Mouse (Mus musculus) mature B cell (primary cell): ENCODE measurements around the gene Ubac1.

Source experiments
- in situ Hi-C: fragments of 300-500 bp; cut with MboI; formaldehyde crosslinking; loops from 2 replicates; pipeline ENCODE4 v1.14.3; 2019

Ubac1 gene

DNA sequence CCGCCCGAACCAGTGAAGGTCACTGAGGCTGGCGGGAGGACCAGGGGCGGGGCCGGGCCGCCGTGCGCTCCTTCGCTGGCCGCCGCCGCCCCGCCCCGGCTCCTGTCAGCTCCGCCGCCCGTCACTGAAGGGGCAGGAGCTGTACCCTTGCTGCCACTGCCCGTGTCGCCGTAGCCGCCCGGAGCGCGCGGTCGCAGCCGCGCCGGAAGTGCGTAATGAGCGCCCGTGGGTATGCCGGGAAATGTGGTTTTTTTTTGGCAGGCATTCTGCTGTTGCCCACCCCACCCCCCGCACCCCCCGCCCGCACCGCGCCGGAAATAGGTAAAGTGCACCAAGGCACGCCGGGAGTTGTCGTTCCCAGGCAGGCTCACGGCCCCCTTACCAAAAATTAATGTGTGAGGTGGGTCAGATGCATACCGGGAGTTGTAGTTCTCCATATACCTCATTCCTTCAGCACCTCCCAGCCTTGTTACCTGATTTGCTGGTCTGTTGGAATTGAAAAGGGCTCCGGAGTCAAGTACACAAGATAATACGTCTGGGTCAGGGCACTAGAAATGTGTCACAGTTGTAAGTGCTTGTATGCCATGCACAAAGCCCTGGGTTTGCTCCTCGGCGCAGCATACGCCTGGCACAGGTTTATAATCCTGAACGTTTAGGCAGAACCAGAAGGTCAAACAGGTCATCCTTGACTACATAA is at the start of gene Ubac1:
TSS of gene Ubac1 (minus strand) at position 187 of the 697 bp plus-strand sequence.
- in situ Hi-C loops = no loop called here

DNA sequence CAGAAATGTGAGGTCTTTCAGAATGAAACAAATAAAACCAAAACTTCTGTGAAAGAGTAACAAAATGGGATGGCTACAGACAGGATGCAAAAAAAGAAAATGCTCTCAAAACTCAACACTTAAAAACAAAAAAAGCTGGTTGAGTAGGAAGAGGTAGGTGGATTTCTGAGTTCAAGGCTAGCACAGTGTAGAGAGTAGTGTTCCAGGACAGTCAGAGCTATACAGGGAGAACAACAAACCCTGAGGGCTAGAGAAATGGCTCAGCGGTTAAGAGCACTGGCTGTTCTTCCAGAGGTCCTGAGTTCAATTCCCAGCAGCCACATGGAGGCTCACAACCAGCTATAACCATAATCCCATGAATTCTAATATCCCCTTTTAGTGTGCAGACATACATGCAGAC is 47.0 kb upstream of the Ubac1 start:
- in situ Hi-C loops = no loop called here

DNA sequence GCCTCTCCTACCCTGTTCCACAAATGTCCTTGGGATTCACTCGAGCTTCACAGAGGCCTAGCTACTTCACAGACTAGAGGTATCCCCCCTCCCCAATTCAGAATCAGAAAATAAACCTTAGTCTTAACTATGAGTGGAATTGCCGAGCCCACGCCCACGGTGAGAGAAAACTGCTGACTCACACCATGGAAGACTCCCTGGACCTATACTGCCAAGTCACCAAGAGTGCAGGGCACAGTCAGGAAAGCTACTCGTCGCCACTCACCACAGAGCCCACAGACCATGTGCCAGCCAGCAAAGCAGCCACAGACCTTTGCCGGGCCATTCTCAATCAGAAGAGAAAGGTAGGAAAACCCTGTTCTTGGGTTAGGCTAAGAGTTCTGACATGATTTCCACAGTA is 46.6 kb upstream of the Ubac1 start:
- in situ Hi-C loops = no loop called here

DNA sequence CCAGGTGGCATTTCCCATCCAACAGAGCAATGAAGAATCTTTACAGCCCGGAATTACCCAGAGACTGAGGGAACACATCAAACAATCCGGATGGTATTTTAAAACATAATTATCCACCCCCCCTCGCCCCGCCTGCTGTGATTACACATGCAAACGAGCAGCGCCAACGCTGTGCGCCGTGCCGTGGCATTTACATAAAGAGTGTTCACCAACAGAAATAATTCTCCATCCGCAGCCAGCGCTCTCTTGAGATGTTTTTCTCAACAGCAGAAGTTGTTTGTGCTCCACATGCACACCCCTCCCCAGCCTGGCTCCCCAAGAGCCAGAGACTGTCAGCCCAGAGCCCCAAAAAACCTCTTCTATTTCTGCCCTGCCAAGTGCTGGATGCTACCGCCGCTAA is 45.0 kb upstream of the Ubac1 start:
- in situ Hi-C loops = no loop called here

DNA sequence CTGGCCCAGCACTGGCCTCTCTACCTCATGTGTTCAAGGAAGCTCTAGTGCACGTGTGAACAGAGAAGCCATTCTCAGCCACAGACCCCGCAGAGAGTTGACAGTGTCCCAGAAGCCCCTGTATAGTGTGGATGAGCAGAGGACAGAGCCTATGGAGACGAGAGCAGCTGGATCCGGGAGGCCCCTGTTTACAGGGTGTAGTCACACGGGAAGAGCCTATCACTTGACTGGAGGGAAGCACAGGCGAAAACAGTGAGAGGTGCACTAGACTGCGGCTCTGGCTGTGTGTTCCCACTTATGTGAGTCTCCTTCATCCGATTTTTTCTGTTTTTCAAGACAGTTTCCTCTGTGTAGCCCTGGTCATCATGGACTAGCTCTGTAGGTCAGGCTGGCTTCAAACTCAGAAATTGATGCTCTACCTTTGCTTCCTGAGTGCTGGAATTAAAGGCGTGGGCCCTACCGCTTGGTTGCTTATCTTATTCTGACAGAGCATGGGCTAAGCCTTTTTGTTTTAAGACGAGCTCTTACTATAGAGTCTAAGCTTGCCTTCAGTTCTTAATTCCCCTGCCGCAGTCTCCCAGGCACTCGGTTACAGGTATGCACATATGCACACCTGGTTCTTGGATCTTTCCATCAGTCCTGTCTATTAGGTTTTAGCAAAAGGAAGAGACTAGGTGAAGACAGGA is 41.3 kb upstream of the Ubac1 start:
- in situ Hi-C loops = no loop called here

DNA sequence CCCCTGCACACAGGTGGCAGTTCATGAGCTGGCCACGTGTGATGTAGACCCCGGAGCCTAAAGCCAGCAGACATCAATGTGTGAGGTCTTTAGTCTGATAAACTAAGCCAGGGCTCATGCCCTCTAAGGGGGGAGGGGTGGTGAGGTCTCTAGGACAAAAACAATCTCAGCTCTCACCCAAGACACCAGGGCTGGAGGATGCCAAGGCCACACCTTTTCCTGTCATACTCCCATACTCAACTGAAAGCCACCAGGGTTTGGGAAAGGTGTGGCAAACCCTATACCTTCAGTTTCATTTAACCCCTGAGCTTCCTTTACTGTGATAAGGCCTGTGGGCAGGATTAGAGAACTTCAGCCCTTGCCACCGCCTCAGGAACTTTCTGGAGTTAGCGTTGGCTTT is 40.7 kb upstream of the Ubac1 start:
- in situ Hi-C loops = no loop called here

DNA sequence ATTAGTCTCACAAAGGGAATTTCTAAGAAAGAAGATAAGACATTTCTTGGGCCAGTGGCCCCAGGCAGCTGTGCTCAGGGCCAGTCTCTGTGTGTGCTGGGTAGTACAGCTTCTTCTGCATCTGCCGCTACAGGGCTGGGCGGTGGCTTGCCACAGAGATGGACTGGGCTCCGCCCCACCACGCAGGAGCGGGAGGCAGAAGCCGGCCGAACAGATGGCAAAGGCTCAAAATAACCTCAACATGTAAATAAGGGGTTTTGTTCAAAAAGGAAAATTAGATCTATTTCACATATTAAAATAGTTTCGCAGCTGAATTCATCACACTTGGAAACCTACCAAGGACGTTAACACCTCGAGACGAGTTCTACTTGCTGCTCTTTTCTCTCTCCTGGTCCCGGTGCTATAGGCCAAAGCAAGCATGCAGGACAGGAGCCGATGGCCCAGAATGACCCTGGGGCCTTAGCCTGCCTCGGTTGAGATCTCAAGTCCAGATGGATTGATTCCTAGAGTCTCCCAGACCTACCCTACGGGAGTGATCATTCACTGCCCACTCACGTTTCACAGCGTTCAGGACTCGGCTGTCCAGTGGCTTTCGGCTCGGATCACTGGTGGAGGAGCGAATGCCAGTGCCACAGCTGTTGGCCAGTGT is 39.6 kb upstream of the Ubac1 start:
- in situ Hi-C loops = no loop called here

DNA sequence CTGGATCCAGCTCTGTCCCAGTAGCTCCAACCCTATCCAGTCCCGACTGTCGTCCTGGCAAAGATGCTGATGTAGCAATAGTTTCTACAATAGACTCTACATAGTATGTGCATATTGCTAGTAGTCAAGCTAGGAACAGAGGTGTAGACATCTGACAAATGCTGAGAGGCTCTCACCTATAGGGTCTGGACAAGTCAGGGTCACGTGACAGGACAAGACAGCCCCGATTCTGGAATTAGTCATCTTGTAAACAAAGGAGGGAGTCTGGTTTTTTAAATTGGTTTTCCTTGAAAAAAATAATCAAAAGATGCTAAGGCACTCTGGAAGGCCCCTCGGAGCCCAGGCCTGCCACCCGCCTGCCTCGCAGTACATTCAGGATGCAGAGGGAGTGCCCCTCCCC is 35.5 kb upstream of the Ubac1 start:
- in situ Hi-C loops = no loop called here

DNA sequence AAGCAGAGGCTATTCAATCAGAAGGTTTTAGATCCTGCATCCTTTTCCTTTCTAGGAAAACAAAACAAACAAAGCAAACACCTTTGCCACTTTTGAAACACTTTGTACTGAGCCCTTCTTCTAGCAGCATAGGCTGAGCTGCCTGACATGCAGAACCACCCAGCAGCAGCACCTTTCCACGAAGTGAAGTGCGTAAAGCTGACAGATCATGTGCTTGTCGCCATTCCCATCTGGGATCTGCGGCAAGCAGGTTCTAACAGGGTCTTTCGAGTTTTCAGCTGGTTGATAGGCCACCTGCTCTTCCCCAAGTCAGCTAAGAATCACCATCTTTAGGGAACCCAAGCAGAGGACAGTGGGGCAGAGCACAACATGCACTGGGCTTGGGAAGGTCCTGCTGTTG is 34.7 kb upstream of the Ubac1 start:
- in situ Hi-C loops = no loop called here

DNA sequence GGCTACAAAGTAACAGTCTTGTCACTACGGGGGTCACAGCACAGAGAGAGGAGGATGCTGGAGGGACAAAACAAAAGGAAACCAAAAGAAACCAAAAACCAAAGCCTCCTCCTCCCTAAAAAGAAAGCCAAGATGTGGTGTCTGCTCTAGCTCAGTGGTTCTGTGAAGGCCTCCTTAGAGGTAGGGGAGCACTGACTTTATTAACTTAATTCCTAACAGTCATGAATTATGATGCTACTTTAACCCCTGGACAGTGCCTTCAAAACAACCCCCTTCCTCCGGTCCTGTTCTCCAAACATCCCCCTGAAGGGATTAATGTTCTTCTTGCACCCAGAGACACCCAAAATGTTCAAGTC is 34.2 kb upstream of the Ubac1 start:
- in situ Hi-C loops = no loop called here

DNA sequence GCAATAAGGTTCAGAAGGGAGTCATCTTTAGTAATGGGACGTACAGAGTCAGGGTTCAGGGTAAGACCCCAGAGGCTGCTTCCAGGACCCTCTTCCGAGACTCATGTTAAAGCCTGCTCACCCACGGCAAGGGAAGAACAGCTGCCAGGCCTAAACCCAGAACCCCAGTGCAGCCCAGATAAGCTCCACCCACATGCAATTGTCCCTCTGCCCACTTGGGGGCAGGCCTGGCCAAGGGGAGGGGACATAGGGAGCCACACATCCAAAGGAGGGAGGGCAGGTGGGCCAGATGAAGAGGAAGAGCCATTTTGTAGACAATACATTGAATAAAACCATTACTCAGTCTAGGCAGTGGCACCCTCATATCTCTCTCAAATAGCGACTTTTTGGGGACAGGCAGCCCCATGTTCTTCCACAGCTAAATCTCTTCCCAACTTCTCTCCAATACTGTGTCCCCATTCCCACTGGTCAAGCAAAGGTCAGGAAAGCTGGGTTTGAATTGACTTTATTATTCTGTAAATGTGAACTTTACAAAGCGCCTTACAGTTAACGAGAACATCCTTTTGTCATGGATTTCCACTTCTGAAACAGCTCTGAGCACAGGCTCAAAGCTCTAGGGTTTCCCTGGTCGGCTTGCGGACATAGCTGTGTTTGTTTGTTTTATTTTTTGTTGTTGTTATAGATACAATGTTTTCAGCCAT is 33.6 kb upstream of the Ubac1 start:
- in situ Hi-C loops = no loop called here

DNA sequence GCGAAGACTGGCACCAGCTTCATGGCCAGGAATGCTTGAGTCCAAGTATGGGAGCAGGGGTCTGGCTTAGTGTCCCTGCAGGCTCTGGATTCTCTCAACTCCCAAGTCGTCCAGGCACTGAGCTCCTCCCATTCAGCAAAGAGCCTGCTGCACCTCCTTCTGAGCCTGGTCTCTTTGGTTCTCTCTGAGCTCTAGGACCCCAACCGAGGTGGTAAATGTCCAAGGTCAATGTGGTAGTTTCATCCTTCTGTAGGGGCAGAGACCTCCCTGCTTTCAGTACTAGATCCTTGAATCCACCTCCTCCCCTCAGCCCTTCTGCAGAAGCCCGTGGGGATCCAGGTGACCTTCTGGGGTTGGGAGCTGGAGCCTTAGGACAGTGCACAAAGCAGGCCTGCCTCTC is 31.3 kb upstream of the Ubac1 start:
- in situ Hi-C loops = no loop called here

DNA sequence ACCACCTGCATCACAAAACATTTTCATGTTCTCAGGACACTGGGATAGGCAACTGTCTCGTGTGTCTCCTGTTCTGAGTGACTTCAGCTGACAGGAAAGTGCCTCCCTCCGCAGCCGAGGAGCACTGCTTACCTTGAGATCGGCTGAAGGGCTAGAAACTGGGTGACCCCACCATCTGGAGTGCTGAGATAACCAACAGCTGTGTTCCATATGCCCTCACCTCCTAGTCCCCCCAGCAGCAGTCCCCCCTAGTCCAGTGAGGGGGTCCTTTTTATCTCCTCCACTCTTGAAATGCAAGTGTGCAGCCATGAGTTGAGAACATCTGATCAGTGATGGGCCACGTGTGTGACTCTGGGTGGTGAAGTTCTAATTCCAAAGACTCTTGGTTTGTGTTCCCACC is 27.3 kb upstream of the Ubac1 start:
- in situ Hi-C loops = no loop called here

DNA sequence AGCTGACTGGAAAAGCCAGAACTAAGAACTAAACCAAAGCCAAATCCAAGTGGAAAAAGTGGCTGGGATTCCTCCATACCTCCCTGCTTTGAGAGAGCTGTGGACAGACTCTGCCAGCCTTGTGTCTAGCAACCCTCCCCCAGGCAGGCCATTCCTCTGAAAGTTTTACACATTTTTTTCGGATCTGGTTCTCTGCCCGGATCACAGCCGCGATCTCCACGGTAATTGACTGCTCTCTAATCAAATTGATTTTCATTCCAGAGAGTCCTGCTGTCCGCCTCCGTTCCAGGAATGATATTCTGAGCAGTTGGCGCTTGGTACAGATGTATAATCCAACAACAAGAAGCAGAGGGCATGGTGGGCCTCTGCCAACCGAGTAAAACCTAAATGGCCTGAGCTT is 22.7 kb upstream of the Ubac1 start:
- in situ Hi-C loops = no loop called here

DNA sequence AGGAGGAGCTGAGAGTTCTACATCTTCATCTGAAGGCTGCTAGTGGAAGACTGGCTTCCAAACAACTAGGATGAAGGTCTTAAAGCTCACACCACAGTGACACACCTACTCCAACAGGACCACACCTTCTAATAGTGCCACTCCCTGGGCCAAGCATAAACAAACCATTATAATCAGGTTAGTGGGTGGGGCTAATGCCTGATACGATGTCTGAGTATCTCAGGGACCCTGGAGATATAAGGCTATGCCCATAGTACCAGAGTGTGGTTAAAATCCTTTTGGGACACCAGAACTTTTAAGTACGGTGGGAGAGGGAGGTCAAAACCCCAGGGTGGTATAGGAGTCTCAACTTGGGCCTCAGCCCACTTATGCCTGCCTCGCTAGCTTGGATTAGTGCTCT is 21.1 kb upstream of the Ubac1 start:
- in situ Hi-C loops = no loop called here

DNA sequence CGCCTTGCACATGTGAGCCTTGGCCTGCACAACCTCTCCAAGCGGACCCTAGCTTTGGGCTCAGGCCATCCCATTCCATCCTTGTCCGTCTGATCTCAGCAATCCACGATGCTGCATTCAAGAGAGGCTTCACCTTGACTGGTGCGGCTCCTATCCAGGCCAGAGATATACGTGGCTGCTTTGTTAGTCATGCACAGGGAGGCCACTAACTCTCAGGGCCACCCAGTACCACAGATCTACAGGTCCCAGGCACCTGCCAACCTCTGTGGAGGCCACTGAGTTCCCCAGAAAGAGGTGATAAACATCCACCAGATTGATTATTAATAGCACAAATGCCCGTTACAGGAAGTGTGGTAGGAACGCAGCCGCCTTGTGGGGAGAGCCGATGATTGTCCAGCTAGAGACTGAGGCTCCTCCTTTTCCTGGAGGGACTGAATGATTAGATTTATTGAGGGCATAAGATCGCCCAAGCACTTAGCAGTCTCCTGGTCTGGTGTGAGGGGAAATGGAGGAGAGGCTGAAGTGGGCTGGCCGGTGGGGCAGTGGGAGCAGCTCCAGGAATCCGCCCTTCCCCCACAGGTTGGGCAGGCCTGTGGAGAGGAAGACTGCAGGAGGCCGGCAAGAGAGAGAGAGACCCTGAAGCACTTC is 19.7 kb upstream of the Ubac1 start:
- in situ Hi-C loops = no loop called here

DNA sequence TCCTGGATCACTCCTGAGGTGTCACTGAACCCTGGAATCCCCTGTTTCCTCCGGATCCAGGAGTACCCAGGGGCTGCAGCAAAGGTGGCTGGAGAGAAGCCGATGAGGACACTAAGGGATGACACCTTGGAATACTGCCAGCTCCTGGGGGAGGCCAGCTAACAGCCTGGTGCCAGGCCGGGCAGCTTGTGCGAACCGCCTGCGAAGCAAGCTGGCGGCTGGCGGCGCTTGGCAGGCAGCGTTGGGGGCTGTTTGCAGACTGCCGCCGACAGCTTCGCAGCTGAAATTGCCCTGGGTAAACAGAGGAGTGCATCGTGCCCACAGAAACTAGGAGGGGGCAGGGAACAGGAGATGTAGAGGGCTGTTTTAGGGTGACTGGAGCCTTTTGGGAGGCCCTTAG is 18.4 kb upstream of the Ubac1 start:
- in situ Hi-C loops = no loop called here

DNA sequence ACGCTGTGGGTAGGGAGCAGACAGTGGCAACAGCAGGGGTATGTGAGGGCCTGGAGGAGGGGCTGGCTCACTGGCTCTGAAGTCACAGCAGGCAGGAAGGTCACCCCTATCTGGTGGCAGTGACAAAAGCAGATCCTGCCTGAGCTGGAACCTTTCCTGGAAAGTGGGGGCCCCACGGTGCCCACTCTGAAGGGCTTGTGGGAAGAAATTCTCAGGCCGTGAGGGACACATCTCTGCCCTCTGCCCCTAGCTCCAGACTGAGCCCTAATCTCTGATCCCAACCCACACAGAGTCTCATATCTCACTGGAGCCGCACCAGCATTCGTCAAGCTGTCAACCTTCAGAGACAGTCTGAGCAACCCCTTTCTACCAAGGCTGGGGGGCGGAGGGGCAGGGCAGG is 15.8 kb upstream of the Ubac1 start:
- in situ Hi-C loops = no loop called here

DNA sequence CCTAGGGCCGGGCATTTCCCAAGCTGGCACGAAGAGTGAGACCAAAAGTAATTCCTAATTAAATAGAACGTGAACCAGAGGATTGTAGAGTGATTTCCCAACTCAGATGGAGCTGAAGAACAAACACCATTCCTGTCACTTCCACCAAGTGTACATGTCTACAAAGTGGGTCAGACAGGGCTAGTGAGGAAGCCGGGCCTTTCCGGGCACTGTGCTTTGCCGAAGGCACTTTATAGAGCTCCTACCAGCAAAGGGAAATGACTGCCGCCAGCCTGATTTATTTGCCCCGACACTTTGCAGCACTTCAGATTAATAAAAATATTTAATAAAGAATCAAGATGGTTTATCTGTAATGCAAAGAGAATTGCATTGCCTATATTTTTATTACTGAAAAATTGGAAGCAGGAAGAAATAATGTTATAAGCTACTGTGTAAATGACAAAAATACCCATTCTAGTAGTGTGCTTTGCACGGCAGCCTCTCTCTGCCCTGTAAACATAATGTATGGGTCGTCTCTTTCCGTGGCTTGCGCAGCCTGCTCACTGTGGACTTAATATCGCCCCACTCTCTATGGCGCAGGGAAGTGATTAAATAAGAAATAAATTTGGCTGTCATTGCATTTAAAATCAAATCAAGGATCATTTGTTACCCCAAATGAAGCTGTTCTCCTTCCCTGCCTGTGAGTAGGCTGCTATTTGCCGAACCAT is 12.9 kb upstream of the Ubac1 start:
- in situ Hi-C loops = no loop called here

DNA sequence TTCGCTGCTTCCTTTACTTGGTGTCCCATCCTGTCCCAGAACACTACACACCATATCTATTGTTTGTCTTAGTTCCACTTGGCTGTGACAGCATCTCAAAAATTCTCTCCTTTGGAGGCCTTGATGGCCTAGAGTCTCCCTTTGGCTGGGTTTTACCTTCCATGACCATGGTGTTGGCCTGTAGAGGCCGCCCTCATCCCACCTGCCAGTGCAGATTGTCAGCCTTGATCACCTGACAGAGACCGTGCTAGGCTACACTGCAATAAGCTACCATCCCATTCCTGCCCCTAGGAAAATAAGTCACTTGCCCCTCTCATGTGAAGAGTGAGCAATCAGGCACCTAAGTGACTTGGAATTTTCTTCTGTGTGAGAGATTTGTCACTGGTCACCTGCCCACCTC is 8.7 kb upstream of the Ubac1 start:
- in situ Hi-C loops = no loop called here

DNA sequence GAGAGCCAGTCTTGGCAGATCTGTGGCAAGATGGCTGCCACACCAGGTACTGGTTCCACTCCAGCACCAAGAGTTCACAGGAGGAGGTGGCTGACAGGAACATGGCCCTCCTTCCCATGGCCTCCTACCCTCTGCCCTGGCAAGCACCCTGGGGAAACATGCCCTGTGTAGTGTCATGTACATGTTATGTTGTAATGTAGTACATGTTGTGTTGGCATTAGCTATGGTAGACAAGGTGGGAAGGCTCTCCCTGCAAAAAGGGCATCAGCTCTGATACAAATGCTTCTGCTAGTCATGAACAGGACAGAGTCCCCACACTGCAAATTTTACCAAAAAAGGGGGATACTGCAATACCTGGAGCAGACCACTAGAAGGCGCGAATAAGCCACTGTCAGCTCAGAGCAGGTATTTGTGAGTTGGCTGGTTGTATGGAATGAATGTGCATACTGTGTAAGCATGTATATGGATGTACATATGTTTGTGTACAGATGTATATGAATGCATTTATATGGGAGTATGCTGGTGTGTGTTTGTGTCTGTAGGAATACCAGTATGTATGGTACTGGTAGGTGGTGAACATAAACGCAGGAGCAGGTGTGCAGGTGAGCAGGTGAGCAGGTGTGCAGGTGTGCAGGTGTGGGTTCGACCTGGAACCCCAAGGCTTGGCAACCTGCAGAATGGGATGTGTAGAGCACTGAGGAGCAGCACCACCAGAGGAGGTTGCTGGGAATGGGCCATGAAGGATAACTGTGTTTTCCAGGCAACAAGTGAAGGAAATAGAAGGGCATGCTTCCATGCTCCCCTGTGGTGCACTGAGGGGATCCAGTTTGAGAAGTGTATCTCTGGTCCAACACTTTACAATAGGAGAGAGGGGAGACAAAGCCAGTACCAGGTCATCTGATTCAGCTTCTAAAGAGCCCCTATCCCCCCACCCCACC is 2.9 kb upstream of the Ubac1 start:
- in situ Hi-C loops = no loop called here
